Mouse (Mus musculus): ENCODE results near the gene Ndrg2.
"Not testable (repeated sequence)": the region's sequence is repeated elsewhere in the genome, so short reads cannot be mapped to it uniquely, and the experiment has no call there.

The Ndrg2 gene

DNA sequence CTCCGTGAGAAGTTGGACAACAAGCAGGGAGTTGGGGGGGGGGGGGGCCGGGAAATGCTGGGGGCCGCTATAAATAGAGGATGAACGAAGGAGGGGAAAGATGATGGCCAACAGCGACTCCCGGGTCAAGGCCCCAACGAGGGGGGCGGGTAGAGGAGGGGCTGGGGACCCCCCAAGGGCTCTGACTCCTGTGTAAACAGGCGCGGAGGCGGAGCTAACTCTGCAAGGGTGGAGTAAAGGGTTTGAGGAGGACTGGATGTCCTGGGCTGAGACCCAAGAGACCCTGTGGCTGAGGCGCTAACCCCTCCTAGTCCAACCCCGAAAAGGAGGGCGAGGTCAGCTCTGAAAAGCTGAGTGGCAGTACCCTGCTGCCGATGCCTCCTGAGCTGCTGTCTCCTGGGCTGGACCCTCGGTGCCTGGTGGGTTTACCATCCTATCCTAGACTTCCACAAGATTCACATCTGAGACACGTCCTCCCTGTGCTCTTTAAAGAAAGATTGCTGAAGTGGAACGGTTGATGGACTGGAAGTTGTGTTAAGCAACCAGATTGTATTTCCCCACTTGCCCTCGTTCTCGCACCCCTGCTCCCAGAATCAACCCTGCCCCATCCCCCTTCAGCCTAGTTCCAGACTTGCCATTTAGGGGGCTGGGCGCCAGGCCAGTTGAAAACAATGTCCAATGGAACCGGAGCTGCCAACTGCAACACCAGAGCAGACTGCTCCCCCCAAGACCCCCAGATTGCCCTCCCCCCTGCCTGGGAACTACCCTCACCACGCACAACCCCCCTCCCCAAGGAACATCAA is at the start of gene Ndrg2:
TSS of gene Ndrg2 (minus strand) at position 199 of the 803 bp plus-strand sequence.
- DNase-seq (ENCODE audit: extremely low spot score, low spot score): peak; percentile 46

- DNase-seq (ENCODE audit: extremely low spot score, low spot score): no peak
Observed at GRCm38 (mm10) chr14:51960316-51960715, 46.4 kb upstream of the Ndrg2 start.

DNA sequence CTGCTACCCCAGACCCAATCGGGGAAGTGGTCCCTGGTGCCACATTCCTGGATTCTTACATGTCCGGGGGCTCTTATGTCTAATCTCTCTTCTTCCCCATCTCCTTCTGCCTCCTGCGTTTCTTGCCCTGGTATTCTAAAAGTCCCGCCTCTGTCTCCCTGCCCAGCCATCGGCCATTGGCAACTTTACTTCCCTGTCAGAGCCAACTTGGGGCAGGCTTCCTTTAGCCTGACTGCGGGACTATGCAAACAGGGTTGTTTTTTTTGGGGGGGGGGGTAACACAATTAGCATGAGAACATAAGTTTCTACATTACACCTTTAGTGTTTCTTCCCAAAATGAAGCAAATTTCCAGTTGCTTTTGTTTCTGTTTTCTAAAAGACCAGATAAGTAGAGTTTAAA is 29.4 kb upstream of the Ndrg2 start:
- no peak for DNase-seq (ENCODE audit: extremely low spot score, low spot score)

GRCm38 (mm10) chr14:51942236-51942635 is 28.3 kb upstream of the Ndrg2 start:
- DNase-seq (ENCODE audit: extremely low spot score, low spot score): no peak

DNA sequence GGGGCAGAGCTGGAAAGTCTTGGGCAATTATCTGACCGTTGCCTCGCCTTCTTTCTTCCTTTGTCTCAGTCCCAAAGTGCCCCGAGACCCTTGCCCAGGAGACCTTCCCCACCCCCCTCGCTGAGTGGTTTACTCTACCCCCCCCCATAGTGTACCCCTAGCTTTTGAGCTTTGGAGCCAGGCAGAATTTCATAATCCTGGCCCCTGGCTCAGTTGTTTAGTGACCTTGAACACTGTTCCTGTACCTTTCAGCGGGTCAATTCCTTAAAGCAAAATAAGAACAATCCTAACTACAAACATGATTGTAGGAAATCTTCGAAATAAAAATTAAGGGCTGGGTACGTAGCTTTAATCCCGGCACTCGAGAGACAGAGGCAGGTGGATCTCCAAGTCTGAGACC is 27.6 kb upstream of the Ndrg2 start:
- no peak for DNase-seq (ENCODE audit: extremely low spot score, low spot score)

GRCm38 (mm10) chr14:51940944-51941560 is 27.1 kb upstream of the Ndrg2 start:
- DNase-seq (ENCODE audit: extremely low spot score, low spot score): no peak

DNA sequence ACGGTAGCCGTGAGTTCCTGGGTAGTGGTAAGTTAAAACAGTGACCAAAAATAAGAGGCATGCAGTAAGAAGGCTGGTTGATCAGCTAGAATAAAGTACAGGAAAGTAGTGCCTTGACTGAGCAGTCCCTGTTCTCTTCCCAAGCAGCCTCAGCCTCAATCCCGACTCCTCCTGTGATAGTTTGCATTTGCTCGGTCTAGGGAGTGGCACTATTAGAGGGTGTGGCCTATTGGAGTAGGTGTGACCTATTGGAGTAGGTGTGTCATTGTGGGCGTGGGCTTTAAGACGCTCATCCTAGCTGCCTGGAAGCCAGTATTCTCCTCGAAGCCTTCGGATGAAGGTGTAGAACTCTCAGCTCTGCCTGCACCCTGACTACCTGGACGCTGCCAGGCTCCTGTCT is 25.0 kb upstream of the Ndrg2 start:
- DNase-seq (ENCODE audit: extremely low spot score, low spot score): no peak

- DNase-seq (ENCODE audit: extremely low spot score, low spot score): no peak
Observed at GRCm38 (mm10) chr14:51932092-51933020, 18.4 kb upstream of the Ndrg2 start.

- peak; percentile 47 for DNase-seq (ENCODE audit: extremely low spot score, low spot score)
Observed at GRCm38 (mm10) chr14:51930824-51931223, 16.9 kb upstream of the Ndrg2 start.

- DNase-seq (ENCODE audit: extremely low spot score, low spot score): no peak
Observed at GRCm38 (mm10) chr14:51929968-51930367, 16.0 kb upstream of the Ndrg2 start.

GRCm38 (mm10) chr14:51929309-51929943 is 15.5 kb upstream of the Ndrg2 start:
- DNase-seq (ENCODE audit: extremely low spot score, low spot score): no peak

GRCm38 (mm10) chr14:51926930-51927329 is 13.0 kb upstream of the Ndrg2 start:
- not testable (repeated sequence) for DNase-seq (ENCODE audit: extremely low spot score, low spot score)

- no peak for DNase-seq (ENCODE audit: extremely low spot score, low spot score)
Observed at GRCm38 (mm10) chr14:51923492-51923891, 9.5 kb upstream of the Ndrg2 start.

DNA sequence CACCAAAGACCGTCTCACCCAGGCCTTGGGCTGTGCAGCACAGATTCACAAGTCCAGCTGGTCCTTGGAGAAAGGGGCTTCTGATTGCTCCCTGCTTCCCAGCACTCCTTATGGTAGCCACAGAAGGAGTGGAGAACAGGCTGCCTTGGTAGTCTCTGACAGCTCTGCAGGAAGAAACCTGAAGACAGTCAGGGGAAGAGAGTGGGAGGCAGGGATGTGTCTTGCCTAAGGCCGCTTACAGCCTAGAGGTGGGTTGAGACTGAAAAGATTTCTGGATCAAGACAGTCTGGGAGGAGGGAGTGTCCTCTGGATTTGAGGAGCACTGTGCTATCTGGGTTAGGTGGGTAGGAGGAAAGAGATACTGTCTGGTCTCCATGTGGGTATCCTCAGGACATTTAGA is 9.0 kb upstream of the Ndrg2 start:
- no peak for DNase-seq (ENCODE audit: extremely low spot score, low spot score)

DNA sequence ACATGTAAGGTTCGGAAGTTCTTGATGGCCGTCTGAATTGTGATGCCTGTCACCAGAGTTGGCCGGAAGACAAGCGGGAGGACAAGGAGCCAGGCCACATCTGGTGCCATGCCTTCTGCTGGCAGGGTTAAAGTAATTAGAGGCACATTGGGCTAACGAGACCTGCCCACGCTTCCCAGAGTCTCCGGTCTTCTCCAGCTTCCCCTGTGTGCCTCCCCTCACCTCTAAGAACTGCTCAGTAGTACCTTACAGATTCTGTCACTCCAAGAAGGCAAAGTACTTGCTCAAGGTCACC is 8.6 kb upstream of the Ndrg2 start, which contains the start of gene Rnase13:
TSS of gene Rnase13 (minus strand) at position 203 of the 295 bp plus-strand sequence.
- DNase-seq (ENCODE audit: extremely low spot score, low spot score): no peak

DNA sequence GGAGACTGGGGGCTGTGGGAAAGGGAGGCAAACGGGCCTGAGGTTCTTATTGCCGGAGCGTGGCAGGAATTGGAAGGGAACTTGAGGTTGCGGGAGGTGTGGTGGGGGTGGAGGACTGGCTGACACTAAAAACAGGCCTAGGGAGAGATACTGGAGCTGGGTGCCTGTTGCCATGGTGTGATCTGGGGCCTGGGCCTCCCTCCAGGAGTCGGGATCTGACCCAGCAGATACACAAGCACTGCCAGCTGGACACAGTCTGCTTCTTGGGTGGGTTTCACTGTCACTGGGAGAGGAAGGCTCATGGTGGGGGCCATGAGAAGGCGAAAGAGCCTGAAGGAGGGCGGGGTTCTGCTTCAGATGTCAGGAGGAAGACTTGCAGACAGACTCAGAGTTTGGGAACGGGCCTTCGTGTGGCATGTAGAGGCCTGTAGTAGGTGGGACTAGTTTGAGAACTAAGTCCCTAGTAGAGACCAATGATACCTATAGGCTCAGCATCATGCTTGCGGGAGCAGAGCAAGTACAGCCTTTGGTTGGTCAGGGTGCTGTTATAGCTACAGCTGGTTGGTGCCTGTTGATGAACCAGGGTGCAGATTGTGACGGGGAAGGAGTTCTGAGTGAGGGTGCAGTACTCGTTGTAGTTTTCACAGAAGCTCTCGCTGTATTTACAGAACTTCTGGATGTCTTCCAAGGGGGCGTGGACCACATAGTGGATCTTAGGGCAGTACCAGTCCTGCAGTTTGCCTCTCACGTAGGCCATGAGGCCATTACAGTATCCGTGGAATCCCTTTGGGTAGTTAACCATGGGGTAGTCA is 8.0 kb upstream of the Ndrg2 start:
- DNase-seq (ENCODE audit: extremely low spot score, low spot score): no peak

DNA sequence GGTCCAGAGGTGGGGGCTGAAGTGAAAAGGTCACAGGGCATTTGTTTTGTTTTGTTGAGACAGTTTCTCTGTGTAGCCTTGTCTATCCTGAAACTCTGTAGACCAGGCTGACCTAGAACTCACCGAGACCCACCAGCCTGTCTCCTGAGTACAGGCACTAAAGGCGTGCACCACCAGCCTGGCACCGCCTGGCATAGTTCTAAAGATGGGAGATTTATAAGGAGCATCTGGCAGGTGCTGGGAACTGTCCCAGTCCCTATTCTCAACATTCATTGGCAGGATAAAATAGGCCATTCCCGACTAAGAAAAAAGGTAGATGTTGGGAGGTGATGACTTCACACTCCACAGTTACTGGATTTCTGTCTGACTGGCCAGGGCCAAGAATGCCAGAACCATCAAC is 5.0 kb upstream of the Ndrg2 start:
- DNase-seq (ENCODE audit: extremely low spot score, low spot score): no peak

GRCm38 (mm10) chr14:51918125-51918524 is 4.2 kb upstream of the Ndrg2 start, which contains the start of gene Tppp2:
Gene Tppp2 (plus strand): TSS chr14:51918425.
- no peak for DNase-seq (ENCODE audit: extremely low spot score, low spot score)

DNA sequence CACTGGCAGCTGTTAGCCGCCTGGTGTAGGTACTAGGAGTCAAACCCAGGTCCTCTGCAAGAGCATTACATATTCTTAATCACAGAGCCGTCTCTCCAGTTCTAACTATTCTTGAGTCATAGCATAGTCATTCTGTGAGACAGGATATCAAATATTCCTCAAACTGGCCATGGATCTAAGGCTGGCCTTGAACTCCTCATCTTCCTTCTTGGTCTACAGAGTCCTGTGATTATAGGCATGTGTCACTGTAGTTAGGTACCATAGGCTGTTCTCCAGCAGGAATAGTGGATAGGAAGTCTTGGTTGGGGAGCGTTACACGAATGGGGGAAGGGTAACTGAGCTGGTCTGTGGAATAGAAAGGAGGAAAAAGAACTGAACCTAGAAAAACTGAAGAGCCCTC is 2.6 kb upstream of the Ndrg2 start:
- no peak for DNase-seq (ENCODE audit: extremely low spot score, low spot score)

DNA sequence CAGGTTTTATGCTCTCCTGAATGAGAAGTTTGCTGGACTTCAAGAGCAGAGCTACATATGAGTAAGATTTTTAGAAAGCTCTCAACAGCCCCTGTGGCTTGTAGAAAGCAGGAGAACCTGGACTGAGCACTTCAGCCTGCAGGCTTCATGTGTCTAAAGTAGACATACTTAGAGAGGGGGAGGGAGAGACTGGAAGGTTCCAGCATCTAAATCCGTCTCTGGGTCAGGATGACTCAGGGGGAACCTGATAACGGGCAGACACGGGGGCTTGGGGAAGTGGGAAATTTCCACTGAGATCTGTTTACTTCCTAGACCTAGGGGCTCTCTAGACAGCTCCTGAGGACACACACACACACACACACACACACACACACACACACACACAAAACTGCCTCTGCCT is 1.1 kb upstream of the Ndrg2 start:
- DNase-seq (ENCODE audit: extremely low spot score, low spot score): no peak

All from neural tube, embryonic 10.5 days (tissue).